Mouse (Mus musculus) CD8-positive naive resting alpha-beta T cell, adult 2 months (primary cell): ENCODE measurements around the gene Nuak1.

ENCODE experiments used
- DNase-seq, 2 experiments: peaks; one replicate each; pipeline ENCODE4 v3.0.0; 2022; ENCODE audit warnings: low read depth in 2 of 2, low spot score in 2 of 2

The Nuak1 gene

DNA sequence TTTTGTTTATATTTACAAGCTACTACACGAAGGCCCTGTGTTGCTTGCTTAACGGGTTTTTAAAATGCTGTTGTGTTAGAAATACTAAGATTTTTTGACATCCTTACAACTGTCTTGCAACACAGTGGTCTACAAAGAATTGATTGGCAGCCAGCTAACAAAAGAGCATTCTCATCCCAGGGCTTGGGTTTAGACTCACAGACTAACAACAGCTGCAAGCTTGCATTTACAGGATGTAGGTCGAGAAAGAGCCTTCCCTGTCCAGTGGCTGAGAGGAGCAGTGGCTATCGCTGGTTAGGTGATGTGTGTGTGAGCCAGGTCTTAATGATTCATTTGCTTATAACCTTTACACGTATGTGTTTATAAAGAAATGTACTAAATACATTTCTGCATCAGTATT is 94.7 kb downstream of the Nuak1 start:
- DNase-seq: no peak

- DNase-seq: no peak
Measured at GRCm38 (mm10) chr10:84343536-84343935, 96.9 kb downstream of the Nuak1 start.

GRCm38 (mm10) chr10:84339456-84339855 is 100.9 kb downstream of the Nuak1 start:
- DNase-seq: no peak

GRCm38 (mm10) chr10:84338752-84339151 is 101.6 kb downstream of the Nuak1 start:
- DNase-seq: no peak

- no peak for DNase-seq
Measured at GRCm38 (mm10) chr10:84335441-84335840, 105.0 kb downstream of the Nuak1 start.

- no peak for DNase-seq
Measured at GRCm38 (mm10) chr10:84329822-84330221, 110.6 kb downstream of the Nuak1 start.

DNA sequence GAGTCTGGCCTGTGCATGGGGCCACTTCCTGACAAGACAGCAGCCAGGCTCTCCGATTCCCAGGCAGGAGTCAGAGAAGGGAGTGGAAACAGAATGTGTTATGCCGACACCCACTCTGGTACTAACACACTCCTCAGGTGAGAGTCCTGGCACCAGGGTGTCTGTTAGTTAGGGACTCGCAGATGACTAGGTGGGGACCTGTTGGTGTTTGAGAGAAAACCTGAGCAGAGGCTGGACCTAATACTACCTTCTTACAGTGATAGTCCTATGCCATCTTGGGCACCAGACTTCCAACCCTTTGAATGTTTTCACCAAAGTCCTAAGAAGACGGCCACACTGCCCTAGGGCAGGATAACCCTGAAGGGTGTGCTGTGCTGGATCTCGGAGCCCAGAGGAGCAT is 111.1 kb downstream of the Nuak1 start:
- DNase-seq: no peak

DNA sequence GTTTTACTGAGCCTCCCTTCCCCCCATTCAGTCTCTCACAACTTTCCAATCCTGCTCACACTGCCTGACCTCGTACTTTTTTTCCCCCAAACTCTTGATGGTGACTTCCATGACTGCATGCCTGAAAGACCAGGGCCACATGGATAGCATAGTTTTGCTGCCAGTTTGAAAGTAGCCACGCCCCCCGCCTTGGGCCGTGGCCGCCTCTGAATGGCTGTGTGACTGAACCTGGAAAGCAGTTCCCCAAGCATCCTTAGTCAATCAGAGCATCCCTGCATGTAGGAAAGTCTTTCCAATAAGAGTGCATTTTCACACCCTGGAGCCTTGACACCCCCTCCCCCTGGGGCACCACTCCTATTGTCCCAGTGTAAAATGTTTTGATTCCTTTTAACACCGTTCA is 116.4 kb downstream of the Nuak1 start:
- no peak for DNase-seq
